Mouse (Mus musculus): ENCODE measurements at regions not wholly inside any gene's neighbourhood (a gene's known extent, or its start where the extent isn't known, plus 50 kb on each side); places are given as distances from the start of the nearest gene placed in this dataset.
"Not testable (repeated sequence)": the region's sequence is repeated elsewhere in the genome, so short reads cannot be mapped to it uniquely, and the experiment has no call there.

DNA sequence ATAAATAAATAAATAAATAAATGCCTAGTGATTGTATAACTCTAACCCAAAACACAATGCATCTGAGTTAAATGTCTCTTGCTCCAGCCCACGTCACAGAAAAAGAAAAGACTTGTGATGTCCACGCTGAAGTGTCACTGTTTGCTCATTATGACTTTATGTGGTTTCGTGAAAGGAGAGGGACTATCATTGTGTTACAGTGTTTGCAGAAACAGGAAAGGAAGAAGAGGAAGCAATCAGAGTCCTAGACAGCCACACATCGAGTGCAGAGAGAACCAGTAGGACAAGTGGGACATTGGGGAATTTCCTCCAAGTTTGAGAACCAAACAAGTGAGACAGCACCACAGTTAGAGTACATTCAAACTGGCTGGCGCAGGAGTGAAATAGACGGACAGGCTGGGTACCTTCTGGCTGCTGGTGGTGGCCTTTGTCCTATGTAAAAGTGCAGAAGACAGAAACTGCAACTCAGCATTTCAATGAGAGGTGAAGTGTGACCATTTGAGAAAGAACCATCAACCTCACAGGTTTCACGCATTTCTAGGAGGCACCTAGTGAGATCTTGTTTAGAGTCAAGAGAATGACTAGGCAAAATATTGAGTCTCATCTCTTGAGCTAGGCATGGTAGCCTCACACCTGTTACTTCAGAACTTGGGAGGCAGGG, 59.6 kb downstream of the Fasl start:
- no peak for DNase-seq (ENCODE audit: low read depth)

GRCm38 (mm10) chr1:161727357-161727756, 60.9 kb downstream of the Fasl start:
- DNase-seq (ENCODE audit: low read depth), result not testable (repeated sequence)

GRCm38 (mm10) chr1:161726098-161726497, 62.2 kb downstream of the Fasl start:
- DNase-seq (ENCODE audit: low read depth), result not testable (repeated sequence)

- no peak for DNase-seq (ENCODE audit: low read depth)
Measured at GRCm38 (mm10) chr1:161719876-161720275, 68.4 kb downstream of the Fasl start.

- no peak for DNase-seq (ENCODE audit: low read depth)
Measured at GRCm38 (mm10) chr1:161718254-161718653, 70.0 kb downstream of the Fasl start.

DNA sequence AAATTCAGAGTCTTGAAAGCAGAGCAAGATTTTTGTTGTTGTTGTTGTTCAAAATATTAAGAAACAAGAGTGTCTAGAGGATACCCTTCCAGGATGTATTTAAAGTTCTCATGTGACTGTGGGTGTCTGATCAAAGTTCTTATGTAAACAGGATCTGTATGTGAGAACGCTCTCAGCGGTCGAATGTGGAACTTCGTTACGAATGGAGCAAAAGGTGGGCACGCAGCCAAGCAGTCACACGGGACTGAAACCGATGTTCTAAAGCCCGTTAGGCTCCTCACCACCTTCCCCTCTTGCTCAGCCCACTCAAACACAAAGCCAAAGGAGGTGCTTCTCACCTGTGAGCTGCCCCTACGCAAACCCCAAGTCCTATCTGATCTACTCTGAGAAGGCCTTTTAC, 75.4 kb downstream of the Fasl start:
- DNase-seq (ENCODE audit: low read depth), result no peak

DNA sequence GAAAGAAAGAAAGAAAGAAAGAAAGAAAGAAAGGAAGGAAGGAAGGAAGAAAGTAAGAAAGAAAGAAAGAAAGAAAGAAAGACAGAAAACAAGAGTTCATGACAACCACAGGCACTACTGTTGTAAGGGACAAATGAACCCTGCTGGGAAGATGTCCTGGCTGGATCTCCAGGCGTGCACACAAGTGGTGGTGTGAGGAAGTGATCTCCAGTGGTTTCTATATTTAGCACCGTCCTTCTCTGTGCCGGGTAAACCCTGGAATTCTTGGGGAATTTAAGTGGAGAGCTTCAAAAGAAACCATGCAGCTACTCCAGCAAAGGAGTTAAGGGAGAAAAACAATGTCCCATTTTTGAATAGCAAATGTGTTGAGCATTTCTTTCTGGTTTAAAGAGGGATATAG, 76.0 kb downstream of the Fasl start:
- no peak for DNase-seq (ENCODE audit: low read depth)

DNA sequence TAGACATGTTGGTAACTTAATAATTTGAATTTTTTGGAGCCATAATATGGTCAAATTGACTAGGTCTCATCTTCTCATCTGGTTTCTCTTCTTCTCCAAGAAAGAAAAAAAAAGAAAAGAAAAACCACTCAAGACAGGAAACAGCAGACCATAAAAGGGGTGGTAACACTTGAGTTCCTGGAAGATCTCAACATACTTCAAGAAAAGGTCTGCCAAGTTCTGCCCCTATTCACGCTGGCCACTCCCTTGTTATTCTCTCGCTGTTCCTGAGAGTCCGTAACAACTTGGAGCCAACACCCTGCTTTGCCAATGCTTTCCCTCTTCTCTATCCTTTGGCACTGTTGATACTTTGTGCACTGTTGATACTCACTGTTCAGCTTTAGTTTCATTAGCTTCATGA, 81.2 kb downstream of the Fasl start:
- no peak for DNase-seq (ENCODE audit: low read depth)

- DNase-seq (ENCODE audit: low read depth), result no peak
Measured at GRCm38 (mm10) chr1:161704961-161705360, 83.3 kb downstream of the Fasl start.

DNA sequence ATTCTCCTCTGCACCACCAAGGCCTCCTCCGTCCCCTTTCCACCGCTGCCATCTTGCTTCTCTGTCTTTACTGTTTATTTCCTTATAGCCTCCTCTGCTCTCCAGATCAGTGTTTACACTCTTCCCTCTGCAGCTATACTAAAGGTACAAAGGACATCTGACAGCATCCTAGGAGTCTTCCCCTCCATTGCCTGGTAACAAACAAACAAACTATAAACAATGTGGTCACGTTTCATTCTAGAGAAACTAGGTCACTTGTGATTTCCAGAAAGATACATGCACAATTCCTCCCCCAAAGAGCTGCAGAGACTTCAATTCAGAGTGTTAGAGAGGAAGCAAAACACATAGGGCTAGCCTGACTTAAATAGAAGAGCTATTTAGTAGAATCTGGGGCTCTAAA, 83.8 kb downstream of the Fasl start:
- DNase-seq (ENCODE audit: low read depth), result no peak

GRCm38 (mm10) chr1:161695886-161696285, 92.4 kb downstream of the Fasl start:
- no peak for DNase-seq (ENCODE audit: low read depth)

- DNase-seq (ENCODE audit: low read depth), result no peak
Measured at GRCm38 (mm10) chr1:161693768-161694160, 94.5 kb downstream of the Fasl start.

DNA sequence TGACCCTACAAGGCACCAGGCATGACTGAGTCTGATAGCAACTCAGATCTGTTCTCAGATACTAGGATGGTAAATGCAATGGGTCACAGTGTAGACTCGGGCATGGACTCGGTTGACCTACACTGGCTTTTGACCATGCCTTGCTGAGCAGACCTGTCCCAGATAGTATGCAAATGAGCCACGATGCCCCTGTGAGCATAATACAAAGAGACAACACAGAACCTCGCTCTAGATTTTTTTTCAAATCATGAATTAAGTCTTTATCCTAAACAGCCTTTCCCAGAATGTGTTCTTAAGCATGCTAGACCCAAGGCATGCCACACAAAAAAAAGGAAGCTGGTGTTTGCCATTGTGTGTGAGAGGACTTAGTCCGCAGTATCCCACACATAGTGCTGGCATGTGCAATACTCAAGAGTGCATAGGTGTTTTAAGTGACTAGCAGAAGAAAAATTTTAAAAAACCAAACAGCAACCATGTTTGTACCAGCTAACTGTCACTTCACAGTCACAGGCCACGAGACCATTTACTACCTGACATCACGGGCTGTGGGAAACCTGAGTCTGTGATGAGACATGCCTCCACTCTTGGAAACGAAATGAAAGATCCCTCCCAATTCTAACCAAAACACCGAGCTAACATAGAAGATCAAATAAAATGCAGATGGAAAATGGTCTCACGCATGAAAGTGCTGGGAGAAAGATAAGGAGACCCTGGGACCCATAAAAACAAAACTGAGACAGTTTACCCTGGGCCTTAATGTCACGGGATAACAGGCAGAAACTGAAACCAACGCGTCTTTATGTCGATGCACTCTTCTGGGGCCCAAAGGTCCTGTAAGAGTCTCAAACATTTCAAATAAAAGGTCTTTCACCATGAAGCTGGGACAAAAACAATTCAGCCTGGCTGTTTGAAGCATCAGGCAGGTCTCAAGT, 95.2 kb downstream of the Fasl start:
- DNase-seq (ENCODE audit: low read depth), result no peak

- no peak for DNase-seq (ENCODE audit: low read depth)
Measured at GRCm38 (mm10) chr1:161688946-161689345, 99.3 kb downstream of the Fasl start.

DNA sequence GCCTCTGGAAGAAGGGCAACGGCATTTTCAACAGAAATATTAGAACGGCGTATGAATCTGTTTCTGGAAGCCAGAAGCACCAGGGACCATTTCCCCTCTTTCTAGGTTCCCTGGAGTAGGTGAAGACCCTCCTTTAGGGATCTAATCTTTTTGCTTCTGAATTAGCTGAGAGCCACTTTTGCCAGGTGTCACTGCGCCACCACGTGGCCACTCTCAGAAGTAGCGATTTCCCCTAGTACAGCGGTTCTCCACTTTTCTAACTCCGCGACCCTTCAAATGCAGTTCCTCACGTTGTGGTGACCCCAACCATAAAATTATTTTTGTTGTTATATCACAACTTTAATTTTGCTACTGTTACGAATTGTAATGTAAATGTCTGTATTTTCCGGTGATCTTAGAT, 100.7 kb downstream of the Fasl start:
- DNase-seq (ENCODE audit: low read depth), result no peak

GRCm38 (mm10) chr1:161680558-161680957, 107.7 kb downstream of the Fasl start:
- no peak for DNase-seq (ENCODE audit: low read depth)

GRCm38 (mm10) chr1:161670937-161671336, 117.4 kb downstream of the Fasl start:
- no peak for DNase-seq (ENCODE audit: low read depth)

DNA sequence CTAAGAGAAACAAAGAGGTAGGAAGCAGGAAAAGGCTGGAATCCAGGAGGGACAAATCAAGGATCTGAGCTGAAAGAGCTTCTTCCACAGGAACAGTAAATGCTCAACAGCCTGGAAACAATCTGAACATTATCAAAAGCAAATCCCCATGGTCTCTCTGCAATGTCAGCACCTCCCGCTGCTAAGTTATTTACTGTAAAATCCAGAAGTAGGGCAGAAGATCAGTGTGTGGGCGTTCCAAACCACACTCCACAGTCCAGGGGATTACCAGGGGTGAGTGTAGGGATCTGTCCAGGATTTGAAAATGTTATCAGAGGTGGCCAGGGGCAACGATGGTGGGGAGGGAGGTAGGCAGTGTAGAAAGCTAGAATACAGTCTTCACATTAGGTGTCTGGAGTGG, 124.0 kb downstream of the Fasl start:
- DNase-seq (ENCODE audit: low read depth), result no peak

- no peak for DNase-seq (ENCODE audit: low read depth)
Measured at GRCm38 (mm10) chr1:161663351-161663750, 124.9 kb downstream of the Fasl start.

- DNase-seq (ENCODE audit: low read depth), result no peak
Measured at GRCm38 (mm10) chr1:161662241-161662640, 126.1 kb downstream of the Fasl start.

- no peak for DNase-seq (ENCODE audit: low read depth)
Measured at GRCm38 (mm10) chr1:161657511-161657910, 130.8 kb downstream of the Fasl start.

GRCm38 (mm10) chr1:161649387-161649786, 138.9 kb downstream of the Fasl start:
- no peak for DNase-seq (ENCODE audit: low read depth)

DNA sequence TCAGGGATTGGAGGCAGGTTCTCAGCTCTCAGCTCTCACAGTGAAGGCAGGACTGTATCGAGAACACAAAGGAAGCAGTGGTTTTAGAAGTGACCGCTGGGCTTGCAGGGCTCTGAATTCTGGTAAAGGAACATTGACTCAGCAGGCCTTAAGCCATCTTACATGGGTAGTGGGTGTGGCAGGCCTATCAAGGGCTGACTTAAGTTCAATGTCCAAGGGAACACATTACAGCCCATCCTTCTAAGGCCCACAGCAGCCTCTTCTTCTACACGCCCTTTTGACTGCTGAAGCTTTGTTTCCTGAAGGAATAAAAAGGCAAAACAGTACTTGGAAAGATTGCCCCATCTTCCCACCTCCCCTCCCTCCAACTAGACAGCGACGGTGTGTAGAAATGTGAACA, 137.6 kb downstream of the Tnfsf18 start:
- DNase-seq (ENCODE audit: low read depth), result no peak

Data from fibroblast of lung, adult 2 months (primary cell).